Mouse (Mus musculus) cerebellum, adult 18-20 months (tissue): ENCODE data around the gene Dync2h1.
"Not testable (repeated sequence)": the region's sequence is repeated elsewhere in the genome, so short reads cannot be mapped to it uniquely, and the experiment has no call there.

ENCODE experiments used
- DNase-seq, 2 experiments: peaks; one replicate each; pipeline ENCODE4 v3.0.0; 2021

Gene Dync2h1

DNA sequence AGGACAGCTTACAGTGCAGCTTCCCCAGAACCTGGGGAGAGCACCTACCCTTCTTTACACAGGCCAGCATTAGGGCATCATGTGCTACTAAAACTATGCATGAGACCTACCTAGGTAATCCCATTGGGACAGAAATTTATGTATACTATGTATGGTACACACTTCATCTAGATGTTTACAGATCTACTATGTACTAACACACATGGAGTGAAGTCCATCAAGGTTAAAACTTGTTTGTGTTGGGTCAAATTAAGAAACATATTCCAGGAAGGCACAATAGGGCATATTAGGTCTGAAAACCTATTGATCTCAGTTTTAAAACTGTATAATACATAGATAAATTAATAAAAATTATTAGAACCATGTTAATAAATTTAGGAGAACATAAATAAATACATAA is 168.6 kb downstream of the Dync2h1 start:
- DNase-seq, result no peak

DNA sequence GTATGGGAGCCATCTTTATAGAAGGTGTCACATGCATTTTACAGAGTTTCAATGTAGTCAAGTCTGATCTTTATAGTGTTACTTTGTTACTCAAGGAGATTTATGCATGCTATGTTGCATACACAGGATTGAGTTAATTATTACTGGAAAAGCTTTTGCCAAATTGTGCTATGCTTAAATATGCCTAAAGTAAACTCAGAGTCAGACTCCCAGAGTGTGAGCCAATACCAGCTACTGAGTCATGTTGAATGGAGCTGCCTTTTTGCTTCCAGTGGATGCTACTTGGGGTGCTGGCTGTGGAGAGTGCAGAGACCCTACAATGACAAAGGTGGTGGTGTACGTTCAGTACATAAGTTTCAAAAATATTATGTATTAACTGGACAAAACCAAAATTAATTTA is 169.5 kb downstream of the Dync2h1 start:
- DNase-seq, result no peak

DNA sequence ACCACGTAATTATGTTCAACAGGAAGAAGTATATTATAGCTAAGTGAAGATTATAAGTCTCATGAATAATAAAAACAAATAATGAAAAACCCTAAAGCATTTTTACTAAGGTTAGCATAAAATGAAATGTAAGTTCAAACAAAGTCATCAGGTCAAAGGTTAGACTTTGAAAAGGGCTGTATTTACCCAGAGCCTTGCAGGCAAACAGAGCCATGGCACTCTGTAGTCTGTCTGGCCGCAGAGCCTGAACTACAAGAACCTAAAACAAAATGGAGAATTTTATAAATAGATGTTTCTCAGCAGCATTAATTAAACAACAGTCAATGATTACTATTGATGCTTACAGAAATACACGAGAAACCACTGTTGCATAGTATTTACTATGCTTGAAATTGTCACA is 174.5 kb downstream of the Dync2h1 start:
- DNase-seq, result no peak

DNA sequence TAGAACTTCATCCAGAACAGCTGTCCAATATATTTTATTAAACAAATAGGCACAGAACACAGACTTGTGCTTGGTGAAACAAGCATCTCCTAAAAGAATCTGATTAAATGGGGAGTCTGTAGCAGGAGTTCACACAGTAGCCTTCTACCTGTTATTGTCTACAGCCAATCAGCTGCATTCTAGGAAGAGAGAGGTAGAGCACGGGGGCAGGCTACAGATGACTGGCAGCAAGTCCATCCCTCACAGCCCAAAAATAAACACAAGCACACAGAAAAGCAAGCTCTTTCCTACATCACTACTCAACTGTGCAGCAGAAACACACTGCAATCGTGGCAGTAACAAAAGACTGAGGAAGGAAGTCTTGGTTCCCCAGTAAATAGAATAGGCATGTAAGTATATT is 189.4 kb downstream of the Dync2h1 start:
- DNase-seq, result no peak

DNA sequence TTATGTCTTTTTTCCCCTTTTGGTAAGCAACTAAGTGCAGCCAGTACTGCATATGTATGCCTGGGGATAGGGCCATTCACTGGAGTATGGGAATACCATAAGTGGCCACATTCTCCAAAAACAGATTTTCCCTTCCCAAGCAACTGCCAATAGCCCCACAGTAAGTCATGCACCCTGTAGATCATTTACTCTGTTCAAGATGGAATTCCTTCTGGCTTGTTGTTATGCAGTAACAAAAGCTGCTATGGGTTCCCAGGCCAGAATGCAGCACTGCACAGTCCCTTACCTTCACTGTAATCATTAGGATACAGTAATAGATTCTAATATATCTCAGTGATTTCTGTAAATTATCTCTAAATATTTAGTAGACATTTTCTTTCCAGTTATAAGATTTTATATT is 190.0 kb downstream of the Dync2h1 start:
- no peak for DNase-seq

DNA sequence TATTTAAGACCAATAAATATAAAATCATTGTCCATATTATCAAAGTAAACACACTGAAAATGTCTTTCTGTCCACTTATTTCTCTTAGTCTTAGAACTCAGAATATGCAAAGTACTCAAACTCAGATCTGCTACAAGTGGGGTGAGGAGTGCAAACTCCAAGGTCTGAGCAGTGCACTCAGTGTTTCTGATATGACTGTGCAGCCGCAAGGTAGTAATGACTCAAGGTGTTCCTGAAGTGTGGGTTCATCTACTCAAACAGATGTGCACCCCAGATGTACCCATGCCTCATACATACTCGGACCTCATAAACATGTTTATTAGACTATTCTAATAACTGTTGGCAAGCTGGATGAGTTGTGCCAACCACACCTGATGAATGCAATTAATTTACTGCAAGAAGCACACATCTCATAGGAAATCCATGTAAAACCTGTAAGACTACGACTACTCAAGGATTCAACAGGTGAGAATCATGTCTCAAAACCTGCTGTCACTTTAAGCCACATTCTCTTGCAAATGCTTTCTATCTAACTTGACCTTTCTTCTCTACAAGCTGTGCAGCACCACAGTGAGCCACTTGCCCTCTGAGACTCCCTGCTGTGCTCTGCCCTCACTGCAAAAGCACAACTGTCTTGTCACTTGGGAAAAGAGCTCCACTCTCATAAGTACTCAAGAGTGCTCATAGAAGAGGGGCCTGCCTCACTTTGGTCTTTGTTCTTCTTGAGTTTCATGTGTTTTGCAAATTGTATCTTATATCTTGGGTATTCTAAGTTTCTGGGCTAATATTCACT is 195.2 kb downstream of the Dync2h1 start:
- DNase-seq, result no peak

DNA sequence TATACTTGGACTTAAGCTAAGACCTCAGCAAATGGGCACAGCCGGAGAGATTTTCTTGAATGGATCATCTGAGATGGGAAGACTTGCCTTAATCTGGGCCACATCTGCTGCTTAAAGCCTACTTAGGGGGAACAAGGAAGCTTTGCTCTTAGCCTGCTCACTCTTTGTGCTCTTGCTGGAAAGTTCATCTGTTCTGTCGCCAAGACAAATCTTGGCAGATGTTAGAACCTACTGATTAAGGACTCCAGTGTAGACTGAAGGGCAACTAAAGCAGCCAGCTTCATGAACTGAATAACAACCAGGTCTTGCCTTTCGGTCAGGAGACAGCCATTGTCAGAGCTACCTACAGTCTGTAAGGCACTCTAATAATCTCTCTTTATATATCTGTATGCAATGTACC is 198.1 kb downstream of the Dync2h1 start:
- no peak for DNase-seq

DNA sequence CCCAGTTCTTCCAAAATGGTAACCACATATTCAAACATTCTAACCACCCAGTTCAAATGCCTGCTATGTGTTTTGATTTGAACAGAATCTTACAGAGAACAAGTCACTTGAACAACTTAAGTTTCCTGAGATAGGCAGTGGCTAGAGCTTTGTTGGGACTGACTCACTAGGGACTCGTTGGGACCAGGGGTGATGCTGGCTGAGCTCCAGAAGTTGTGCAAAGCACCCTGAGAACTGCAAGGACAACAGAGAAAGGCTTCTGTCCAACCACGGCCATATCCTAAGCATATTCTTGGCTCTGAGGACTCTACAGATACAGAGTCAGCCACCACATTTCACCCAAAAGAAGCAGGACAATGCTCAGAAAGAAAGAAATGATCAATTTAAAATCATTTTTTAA is 215.1 kb downstream of the Dync2h1 start:
- DNase-seq, result no peak

DNA sequence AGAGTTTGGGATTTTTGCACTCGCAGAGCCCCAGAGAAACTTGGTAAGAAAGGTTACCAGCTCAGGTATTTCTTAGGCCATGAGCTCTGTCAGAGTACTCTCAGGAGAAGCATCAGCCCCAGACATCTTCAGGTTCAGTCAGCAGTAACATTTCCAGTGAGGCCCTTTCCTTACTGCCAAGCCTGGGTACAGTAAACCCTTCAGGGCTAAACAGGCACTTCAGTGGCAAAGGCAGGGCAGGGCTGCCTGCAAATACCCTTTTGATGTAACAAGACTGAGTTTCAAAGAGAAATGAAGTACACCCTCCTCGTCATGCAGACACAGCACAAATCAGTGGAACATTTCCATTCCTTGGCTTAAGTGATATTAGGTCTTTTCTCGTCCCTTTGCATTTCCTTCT is 219.2 kb downstream of the Dync2h1 start:
- DNase-seq, result no peak

DNA sequence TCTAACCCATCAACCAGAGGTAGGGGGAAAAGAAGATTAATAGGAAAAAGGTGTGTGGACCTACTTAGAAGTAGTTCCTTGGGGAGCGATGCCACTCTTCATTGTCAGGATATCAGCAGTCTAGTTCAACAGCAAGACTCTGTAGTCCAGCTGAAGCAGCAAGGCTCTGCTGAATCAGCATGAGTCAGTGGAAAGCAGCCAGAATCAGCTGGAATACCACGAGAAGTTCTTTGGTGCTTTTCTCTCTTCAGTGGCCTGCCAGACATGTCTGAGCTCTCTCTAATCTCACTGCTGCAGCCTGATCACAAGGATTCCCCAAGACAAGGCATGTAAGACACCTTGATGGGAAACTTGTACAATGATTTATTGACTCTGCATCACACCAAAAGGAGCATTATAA is 225.9 kb downstream of the Dync2h1 start:
- DNase-seq, result no peak

DNA sequence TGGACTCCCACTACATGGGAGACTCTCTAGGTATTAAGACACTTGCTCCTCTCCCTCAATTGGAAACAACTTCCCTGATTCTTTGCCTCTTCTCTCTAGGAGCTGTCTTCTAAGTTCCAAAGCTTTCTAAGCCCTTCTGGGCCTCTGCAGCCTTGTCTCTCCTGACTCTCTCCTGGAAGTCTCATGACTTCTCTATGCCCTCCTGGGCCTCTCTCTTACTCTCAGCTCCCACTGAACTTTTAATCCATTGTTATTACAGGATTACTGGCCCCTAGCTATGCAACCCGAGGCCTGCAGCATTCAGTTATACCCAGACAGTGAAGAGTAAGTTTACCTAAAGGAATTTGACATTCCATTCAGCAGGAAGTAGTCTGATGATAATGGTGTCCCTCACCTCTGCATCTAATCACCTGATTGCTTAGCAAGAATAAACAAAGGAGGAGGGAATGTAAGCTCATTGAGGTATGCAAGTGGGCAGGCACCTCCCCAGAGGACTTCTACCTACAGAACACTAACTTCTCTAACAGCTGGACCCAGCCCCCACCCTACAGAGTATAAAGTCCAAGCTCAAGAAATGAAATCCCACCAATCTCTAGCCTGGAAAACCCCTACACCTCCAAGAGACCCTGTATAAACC is 256.7 kb downstream of the Dync2h1 start:
- no peak for DNase-seq

DNA sequence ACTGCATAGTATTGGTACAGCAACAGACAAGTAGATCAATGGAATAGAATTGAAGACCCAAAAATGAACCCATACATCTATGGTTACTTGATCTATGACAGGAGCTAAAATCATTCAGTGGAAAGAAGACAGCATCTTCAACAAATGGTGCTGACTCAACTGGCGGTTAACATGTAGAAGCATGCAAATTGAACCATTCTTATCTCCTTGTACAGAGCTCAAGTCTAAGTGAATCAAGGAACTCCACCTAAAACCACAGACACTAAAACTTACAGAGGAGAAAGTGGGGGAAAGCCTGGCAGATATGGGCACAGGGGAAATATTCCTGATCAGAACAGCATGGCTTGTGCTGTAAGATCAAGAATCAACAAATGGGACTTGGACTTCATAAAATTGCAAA is 270.8 kb downstream of the Dync2h1 start:
- no peak for DNase-seq

DNA sequence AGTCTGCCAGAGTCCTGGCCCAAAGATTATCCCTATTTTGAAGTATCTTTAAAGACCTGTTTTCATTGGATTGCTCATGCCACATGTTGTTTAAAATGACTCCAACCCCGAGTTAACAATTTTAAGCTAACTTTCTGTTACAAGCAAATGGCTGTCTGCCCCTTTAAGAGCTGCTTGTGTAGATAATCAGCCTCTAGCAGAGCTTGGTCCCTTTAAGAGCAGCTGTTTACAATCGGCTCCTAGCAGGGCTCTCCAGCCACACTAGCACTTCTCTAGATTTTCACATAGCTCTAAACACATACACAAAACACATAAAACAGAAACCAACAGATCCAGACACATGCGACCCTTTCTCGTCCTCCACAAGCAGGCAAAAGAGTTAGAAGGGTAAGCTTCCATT is 273.7 kb downstream of the Dync2h1 start:
- not testable (repeated sequence) for DNase-seq

DNA sequence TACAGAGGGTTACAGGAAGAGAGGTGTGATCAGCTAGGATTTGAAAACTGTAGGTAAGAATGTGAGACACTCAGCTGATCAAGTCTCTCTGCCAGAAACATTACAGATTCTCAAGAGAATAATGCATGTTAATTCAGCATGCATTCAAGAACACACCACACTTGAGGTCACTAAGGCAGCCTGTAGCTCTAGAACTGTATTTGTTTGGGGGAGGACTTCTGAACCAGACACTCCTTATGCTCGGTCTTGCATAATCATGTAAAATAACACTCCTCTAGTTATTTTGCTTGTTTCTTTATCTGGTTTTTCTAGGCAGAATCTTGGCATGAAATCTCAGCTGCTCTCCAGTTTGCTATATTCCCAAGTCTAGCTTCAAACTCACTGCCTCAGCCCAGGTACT is 282.6 kb downstream of the Dync2h1 start:
- DNase-seq, result no peak

DNA sequence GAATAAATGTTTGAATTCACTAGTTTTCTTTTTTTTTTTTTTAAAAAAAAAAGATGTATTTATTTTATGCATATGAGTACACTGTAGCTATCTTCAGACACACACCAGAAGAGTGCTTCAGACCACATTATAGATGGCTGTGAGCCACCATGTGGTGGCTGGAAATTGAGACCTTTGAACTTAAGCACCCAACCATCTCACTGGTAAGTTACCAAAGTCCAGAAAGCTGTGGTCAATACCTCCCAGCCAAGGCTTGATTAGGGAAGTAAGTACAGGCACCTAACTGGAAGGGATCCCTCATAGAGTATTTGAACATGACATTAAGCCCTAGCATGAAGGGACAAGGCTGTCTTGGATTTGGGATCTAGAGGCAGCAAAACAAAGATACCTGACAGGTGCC is 292.9 kb downstream of the Dync2h1 start:
- DNase-seq, result no peak

DNA sequence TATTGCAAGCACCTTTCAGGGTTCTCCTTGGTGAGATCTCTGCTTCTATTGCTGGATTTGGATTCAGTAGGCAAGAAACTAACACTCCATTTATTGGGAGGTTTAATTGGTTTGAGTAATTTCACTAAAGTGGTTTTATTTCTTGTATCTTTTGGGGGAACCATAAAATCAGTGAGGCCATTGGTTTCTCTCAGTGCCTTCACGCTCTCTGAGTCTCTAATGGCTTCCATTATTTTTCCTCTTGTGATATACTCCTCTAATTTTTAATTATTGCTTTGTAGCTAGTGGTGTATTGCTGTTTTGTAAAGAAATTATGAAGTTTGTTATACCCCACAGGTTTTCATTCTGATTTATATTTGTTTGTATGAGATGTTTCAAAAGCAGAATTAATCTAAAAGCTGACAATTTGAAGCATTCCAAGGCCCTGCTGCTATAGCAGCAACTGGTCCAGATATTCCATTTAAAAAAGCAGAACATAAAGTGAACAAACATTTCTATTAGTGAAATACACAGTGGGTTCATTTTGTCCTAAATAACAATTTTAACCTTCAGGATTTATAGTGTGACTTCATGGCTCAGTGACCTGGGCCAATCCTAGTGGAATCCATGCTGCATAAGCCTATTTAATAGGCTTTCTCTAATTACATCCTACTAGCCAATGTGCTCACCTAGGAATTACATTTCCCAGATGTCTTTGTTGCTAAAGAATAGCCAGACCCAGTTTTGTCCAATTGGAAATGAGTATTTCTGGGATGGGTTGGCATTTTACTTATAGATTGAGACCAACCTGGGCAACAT is 302.9 kb downstream of the Dync2h1 start:
- DNase-seq, result no peak
